Mouse (Mus musculus) myocyte (in vitro differentiated cells): ENCODE measurements around the gene Slc7a7.

Source experiments
- CEBPB ChIP-seq: IDR thresholded peaks from 2 replicates; pipeline ENCODE4 v1.6.1; 2011; ENCODE audit warnings: mild to moderate bottlenecking, moderate library complexity; ENCODE audit not compliant: poor library complexity, insufficient read depth, severe bottlenecking
- E2F4 ChIP-seq: IDR thresholded peaks from one replicate; pipeline ENCODE4 v1.6.1; 2011; ENCODE audit warnings: mild to moderate bottlenecking, control low read depth, moderate library complexity; ENCODE audit not compliant: insufficient read depth
- MYOD1 ChIP-seq, 3 experiments: IDR thresholded peaks; one replicate each; pipeline ENCODE4 v1.6.1; 2011; ENCODE audit warnings: control low read depth in 2 of 3, low read depth in 2 of 3, mild to moderate bottlenecking in 2 of 3, moderate library complexity in 1 of 3; ENCODE audit not compliant: insufficient read length in 2 of 3, control insufficient read depth in 1 of 3
- POLR2A ChIP-seq: IDR thresholded peaks from one replicate; pipeline ENCODE4 v1.6.1; 2011; ENCODE audit warnings: low read depth, mild to moderate bottlenecking, control low read depth, moderate library complexity; ENCODE audit not compliant: insufficient read length
- POLR2AphosphoS2 ChIP-seq: IDR thresholded peaks from one replicate; pipeline ENCODE4 v1.6.1; 2011; ENCODE audit warnings: low read depth, control low read depth; ENCODE audit not compliant: insufficient read length
- SRF ChIP-seq: IDR thresholded peaks from one replicate; pipeline ENCODE4 v1.6.1; 2011; ENCODE audit warnings: low read depth; ENCODE audit not compliant: control insufficient read depth, insufficient read length
- USF1 ChIP-seq: IDR thresholded peaks from one replicate; pipeline ENCODE4 v1.6.1; 2011; ENCODE audit warnings: low read depth, mild to moderate bottlenecking, control low read depth, moderate library complexity

DNA sequence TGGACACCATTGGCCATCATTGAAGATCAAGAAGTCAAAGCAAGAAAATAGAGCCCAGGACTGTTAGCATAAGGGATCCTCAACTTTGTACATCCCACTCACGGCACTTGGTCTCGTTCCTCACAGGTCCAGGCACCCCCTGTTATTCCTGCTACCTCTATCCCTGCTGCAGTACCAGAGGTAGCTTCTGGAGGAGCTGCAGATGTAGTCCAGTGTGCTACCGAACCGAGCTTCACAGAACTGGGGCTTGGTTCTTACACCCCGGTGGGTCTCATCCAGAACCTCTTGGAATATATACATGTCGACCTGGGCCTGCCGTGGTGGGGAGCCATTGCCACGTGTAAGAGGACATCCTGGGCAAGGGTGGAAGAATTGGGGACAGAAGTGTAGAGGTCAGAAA lies 54.4 kb downstream of the Slc7a7 start:
- no peak for TF ChIP-seq E2F4
- TF ChIP-seq POLR2A: no peak
- TF ChIP-seq POLR2AphosphoS2: no peak
- no peak for TF ChIP-seq MYOD1 (IDR thresholded peaks at IDR 0.05; ENCODE audit: control insufficient read depth in 1 of 3, insufficient read length in 2 of 3, low read depth in 2 of 3)
- TF ChIP-seq CEBPB: no peak
- no peak for TF ChIP-seq USF1
- no peak for TF ChIP-seq SRF
